Mouse (Mus musculus): ENCODE measurements at regions not wholly inside any gene's neighbourhood (a gene's known extent, or its start where the extent isn't known, plus 50 kb on each side); places are given as distances from the start of the nearest gene placed in this dataset.

DNA sequence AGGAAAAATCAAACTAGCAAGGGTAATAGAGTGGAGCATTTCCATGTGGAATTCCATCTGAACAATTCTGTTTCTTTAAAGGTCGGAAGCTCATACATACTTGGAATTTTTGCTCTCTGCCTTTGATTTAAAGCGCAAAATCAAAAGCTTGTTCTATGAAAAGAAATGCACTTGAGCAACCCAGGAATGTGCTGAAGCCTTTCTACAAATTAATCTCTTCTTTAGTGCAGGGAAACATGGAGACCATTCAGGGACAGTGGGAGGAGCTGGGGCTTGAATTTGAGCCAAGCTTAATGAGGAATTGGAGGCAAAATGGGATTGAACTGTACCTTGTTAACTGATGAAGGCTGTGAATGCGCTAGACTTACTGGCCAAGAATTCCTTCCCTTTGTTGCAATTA, 933.1 kb upstream of the Lcorl start:
- DNase-seq: no peak

DNA sequence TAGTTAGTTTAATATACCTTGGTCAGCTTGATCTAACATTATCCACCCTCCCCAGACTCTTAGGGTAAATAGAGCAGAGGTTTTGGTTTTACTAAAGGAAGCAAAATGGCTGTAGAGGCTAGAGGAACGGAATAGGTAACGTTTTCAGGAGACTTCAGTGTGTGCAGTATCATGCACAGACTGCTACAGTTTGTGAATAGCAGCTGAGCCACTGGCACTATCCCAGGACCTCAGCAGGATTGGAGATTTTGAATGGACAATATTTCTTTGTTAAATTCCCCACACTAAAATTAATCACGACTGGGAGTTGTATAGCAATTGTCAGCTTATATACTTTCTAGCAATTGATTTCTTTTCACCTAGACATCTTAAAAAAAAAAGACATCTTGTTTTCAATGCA, 929.7 kb upstream of the Lcorl start:
- no peak for DNase-seq

DNA sequence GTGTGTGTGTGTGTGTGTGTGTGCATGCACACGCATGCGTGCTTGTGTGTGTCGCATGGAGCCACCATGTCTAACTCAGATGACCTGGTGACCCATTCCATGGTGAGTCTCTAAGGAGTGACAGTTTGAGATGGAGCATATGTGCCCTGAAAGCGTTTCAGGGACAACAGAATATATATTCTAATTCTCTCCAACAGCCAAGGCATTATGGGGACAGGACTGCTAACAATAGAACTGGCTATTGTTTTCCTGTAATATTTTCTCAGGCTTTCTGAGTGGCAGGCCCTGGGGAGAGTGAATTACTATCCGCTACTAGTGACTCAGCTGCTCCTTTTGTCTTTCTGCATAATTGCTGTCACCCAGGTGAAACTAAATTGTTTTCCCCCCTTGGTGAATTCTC, 898.7 kb upstream of the Lcorl start:
- no peak for DNase-seq

DNA sequence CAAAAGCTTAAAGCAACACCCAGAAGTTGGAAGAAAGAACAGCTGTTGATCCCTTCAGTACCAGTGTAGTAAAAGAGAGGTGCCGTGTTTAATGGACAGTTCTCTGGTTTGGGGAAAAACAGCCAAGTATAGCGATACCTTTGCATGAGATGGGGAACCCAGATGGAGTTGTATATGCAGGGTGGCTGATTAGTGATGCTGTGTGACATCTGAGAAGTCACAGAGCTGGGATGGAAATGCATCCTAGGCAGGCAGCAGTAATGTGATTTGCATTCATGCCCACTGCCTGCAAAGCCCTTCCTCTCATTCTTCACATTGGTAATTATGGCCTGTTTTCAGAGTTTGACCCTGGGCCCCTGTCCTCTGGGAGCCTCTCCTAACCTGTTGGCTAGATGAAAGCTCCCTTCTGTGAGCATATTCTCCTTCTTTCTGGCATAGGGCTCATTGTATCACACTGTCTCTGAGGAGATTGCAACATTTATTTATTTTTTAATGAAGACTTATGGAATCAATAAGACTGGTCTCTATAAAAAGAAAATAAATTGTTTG, 882.7 kb upstream of the Lcorl start:
- no peak for DNase-seq

DNA sequence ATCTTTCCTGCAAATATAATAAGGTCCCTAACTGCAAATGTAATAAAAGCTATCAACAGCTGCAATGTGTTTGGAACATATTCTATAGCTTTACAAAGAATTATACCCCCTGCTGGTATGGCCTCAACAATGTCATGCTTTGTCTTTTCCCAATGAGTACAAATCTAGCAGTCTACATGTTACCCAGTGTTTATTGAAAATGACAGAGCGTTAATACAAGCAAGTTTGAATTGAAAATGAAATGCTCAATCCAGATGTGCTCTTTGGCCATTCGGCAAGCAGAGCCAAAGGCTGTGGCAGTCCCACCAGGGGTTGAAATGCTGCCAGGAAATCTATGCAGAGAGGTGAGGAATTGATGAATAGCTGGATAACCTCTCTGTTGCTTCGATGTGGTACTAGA, 875.1 kb upstream of the Lcorl start:
- no peak for DNase-seq

DNA sequence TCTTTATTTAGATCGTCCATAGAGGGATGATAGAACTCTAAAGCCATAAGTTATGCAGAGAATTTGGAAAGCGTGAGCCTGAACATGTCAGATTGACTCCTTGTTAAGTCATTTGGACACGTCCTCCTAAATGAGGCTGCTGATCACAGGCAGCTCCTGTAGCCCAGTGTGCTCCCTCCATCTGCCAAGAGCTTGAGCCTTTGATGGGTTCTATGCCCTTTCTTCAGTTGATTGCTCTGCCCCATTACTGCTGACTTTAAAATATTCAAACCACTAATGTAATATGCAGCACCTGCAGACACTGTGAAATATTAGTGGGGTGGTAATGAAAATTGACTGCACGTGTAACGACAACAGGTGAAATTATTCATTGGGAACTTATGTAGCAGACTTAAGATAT, 874.6 kb upstream of the Lcorl start:
- DNase-seq: no peak

DNA sequence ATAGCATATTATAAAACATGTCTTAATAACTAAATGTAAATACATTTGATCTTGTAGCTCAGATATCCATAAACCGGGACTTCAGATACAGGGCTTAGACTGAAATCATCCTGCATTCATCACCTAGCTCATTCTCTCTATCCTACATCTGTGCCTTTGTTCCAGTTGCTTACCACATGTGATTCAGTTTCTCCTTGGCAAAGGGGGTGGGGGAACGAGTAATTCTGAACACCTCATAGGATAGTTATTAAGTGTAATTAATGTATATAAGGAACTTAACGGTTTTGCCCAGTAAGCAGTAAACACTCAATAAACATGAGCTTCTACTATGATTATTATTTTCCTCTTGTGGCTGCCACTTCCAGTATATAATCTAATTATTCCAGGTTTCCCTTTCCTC, 873.9 kb upstream of the Lcorl start:
- no peak for DNase-seq

DNA sequence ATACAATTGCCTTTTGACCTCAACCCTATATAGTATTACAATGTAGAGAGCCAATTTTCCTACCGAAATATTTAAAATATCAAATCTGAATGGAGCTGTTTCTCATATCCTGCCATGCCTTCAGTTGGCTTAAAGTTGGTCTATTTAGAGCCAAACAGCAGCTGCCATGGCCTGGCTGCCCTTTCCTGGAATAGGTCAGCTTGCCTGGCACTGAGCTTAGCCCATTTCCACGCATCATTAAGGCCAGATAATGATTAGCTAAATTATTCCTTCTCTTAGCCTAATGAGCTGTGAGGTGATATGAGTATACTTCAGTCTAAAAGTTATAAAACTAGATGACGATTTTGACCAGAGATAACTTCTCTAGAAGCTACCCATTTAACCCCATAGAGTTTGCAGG, 852.2 kb upstream of the Lcorl start:
- DNase-seq: no peak

DNA sequence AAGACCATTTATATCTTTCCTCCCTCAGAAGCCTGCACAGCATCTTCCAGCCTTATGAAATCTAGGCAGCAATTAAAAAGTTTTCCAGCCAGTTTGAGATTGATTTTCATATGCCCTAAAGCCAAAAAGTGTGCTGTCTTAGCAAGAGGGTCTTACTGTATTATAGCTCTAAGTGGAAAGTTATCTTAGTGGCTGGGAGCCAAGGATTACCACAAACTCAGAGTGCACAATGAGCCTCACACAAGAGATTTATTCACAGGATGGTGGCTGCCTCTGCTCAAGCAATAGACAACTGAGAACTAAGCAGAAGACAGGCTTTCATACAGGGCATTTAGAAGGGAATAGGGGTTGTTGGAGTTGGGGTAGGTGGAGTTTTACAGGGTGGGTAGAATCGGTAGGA, 850.4 kb upstream of the Lcorl start:
- DNase-seq: no peak

DNA sequence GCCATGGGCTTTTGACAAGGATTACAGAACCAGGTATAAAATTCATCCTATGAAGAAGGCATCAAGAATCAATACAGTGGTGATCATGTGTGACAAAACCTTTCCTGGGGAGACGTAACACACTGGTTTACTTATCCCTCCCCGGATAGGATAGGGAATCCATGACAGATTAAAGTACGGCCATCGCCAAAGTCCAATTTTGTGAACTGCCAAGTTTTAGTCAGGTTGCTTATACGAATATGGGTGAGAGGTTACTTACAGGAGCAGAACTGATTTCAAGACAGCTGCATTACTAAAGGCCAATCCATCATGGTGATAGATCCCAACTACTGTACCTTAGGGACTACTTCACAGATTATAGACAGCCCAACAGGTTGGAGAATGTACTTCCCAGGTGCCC, 849.6 kb upstream of the Lcorl start:
- DNase-seq: no peak

DNA sequence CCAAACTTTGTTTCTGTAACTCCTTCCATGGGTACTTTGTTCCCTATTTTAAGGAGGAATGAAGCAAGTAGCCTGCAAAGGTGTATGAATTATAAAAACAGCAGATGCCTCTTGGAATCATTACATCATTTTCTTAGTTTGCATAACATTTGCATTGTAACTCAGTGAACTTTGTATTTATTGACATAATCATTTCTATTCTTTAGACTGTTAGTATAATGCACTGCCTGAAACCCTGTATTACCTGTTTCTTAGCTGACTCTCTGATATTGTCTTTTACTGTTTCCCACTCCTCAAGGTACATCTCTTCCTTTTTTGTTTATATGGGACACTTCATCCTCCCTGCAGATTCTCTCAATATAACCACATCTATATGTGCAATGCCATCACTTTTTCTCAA, 820.6 kb upstream of the Lcorl start:
- DNase-seq: no peak

DNA sequence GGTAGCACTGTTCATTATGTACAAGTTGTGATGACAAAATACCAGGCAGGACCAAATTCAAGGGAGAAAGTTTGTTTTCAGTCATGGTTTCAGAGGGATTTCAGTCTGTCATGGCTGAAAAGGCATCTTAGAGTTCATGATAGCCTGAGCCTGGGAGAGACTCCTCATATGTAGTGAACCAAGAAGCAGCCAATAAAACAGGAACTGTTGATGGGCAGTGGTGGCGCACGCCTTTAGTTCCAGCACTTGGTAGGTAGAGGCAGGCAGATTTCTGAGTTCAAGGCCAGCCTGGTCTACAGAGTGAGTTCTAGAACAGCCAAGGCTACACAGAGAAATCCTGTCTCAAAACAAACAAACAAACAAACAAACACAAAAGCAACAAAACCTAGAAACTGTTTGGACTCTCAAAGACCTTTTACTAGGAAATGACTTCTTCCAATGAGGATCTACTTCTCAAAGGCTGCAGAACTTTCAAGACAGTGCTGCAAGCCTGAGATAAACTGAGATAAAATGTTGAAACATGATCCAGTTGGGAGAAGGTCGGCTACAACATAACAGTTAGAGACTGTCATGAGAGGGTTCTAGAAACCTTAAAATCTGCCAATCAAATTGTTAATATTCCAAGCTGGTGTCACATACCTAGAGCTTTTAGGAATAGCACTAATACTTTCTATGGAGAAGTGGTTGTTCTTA, 817.5 kb upstream of the Lcorl start:
- no peak for DNase-seq

DNA sequence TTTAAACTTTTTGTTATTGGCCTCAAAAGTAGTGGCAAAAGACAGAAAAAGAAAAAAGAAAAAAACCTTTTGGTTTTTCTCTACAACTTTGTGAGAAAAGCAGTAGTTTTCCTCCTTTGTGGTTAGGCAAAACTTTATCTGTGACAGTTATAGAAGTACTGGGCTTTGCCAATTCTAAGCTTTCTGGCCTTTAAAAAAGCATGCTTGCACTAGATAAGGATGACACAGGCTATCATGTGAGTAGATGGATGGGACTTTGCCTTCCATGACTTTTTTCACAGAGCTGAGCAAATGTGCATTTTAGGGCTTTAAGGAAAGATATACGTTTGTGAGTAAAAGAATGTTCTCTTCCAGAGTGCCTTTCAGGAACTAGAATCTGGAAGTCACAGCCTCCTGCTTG, 816.0 kb upstream of the Lcorl start:
- DNase-seq: no peak

DNA sequence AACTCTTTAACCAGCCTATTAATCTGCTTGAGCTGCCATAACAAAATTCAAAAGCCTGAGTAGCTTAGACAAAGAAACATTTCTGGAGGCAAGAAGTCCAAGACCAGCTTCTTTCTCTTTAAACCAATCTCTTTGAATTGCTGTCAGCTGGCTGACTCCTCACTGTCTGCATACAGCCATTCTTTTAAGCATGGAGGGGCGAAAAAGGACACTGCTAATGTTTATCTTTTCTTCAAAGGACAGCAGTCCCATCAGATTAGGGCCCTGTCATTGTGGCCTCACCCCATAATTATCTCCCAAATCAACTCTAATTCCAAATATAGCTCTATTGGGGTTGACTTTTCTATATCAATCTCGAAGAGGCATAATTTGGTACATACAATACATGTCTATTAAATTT, 813.1 kb upstream of the Lcorl start:
- no peak for DNase-seq

DNA sequence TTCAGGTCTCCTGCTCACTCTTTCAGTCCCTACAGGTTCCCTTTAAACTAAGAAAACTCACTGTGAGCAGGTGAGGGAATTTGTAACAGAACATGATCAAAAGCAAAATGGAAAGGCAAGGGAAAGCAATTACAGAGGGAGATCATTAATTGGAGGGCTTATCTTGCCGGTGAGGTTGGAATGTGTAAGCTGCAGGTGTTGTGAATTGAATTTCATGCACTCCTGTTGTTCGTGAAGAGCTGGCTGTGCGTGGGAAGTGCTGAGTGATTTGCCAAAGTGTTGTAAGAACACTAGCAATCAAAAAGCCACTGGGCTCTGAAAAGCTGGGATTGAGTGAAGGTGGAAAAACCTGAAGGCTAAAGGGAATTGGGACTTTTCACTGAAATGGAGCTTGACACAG, 808.8 kb upstream of the Lcorl start:
- no peak for DNase-seq

DNA sequence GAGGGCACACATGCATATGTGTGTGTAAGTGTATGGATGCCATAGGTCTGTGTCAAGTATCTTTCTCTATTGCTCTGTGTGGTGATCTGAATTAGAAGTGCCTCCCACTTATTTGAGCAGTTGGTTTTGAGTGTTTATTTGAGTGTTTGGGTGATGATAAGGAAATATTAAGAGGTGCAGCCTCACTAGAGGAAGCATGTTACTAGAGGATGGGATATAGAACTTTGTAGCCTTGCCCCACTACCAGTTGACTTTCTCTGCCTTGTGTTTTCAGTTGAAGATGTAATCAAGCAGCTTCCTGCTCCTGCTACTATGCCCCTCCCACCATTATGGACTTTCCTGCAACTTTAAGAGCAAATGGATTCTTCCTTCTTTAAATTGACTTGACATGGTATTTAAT, 799.6 kb upstream of the Lcorl start:
- no peak for DNase-seq

DNA sequence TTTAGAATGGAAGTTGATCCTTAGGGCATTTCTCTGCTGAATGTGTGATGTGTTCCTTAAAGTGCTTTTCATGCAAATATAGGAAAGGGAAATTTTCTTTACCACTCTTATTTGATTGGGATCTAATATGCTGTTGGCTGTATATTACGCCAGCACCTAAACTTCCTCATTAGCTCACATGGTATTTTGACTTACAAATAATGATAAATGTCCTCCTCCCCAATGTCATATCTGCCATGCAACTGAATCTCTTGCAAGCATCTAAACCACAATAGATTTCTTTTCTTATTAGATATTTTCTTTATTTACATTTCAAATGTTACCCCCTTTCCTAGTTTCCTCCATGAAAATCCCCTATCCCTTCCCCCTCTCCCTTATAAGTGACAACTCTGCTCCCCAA, 796.8 kb upstream of the Lcorl start:
- no peak for DNase-seq

DNA sequence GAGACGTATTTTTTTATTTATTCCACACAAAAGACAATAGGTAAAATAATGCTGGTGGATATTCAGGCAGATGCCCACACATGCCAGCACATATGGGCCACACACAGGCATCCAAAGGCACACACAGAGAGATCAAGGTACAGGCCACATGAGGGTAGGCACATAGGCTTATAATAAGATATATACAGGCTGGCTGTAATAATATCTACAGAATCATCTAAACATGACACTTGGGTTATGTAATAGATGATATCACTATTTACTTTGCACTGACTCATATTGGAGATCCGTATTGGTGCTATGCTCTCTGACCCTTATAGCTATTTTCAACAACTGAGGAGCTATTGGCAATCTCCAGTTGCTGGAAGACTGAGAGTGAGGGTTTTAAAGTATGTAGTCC, 785.6 kb upstream of the Lcorl start:
- DNase-seq: no peak

DNA sequence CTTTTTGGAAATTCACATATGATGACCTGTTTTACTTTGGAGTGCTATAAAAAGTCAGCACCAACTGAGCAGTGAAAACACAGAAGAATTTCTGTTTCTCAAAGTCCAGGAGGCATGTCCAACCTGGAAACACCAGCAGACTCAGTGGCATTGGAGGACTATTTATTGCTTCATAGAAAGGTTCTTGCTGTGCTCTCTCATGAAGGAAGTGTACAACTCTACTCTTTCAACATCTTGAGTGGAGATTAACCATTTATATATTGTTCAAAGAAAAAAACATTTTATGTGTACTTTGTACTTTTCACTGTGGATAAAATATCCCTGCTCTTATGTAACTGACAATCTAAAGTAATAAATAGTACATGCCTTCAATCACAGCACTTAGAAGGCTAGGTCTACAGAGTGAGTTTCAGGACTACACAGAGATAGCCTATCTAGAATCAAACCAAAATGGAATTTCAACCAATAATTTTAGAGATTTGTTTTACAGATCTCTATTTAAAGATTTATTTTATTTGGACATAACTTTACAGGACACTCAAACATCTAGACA, 777.8 kb upstream of the Lcorl start:
- DNase-seq: no peak
